Mouse (Mus musculus) midbrain, embryonic 16.5 days (tissue): ENCODE measurements around the gene Abhd11. TPM values are rescaled to one million over a fixed set of nuclear protein-coding genes. Genes with fewer than 3 reads are reported as not detected.

ENCODE experiments used
- ATAC-seq: fragments of 200-750 bp; cut with Nextera tagmentation; 2 replicates; pipeline ENCODE4 v1.8.0; 2017; ENCODE audit warnings: moderate TSS enrichment
- H3K27ac ChIP-seq: fragments of 300-500 bp; sonication (generic); 2 replicates; pipeline ENCODE4 v1.5.1; 2014; ENCODE audit warnings: mild to moderate bottlenecking, low read length, mixed read lengths
- H3K27me3 ChIP-seq: fragments of 300-500 bp; sonication (generic); 2 replicates; pipeline ENCODE4 v1.6.1; 2014; ENCODE audit warnings: low read depth, low read length, mixed read lengths; ENCODE audit not compliant: control insufficient read depth, insufficient read depth
- H3K36me3 ChIP-seq: fragments of 300-500 bp; sonication (generic); 2 replicates; pipeline ENCODE4 v1.6.1; 2014; ENCODE audit warnings: mild to moderate bottlenecking, low read length, moderate library complexity, mixed read lengths; ENCODE audit not compliant: control insufficient read depth, insufficient read depth
- H3K4me1 ChIP-seq: fragments of 300-500 bp; sonication (generic); 2 replicates; pipeline ENCODE4 v1.6.1; 2014; ENCODE audit warnings: mild to moderate bottlenecking, low read length, mixed read lengths; ENCODE audit not compliant: control insufficient read depth, insufficient read depth
- H3K4me2 ChIP-seq: fragments of 300-500 bp; sonication (generic); 2 replicates; pipeline ENCODE4 v1.6.1; 2014; ENCODE audit warnings: mild to moderate bottlenecking, low read length, mixed read lengths
- H3K4me3 ChIP-seq: fragments of 300-500 bp; sonication (generic); 2 replicates; pipeline ENCODE4 v1.5.1; 2014; ENCODE audit warnings: low read depth, mild to moderate bottlenecking, low read length, moderate library complexity, mixed read lengths
- H3K9ac ChIP-seq: fragments of 300-500 bp; sonication (generic); 2 replicates; pipeline ENCODE4 v1.6.1; 2014; ENCODE audit warnings: low read depth, low read length, mixed read lengths
- H3K9me3 ChIP-seq: fragments of 300-500 bp; sonication (generic); replicated peaks from 2 replicates; pipeline ENCODE4 v1.6.1; 2014; ENCODE audit warnings: mild to moderate bottlenecking, low read length, mixed read lengths; ENCODE audit not compliant: control insufficient read depth, poor library complexity, severe bottlenecking
- WGBS: fragments of 180-500 bp; shearing (Covaris S2); extraction: QIAGEN DNeasy Blood & Tissue Kit; methylation state at CpG from one replicate; pipeline ENCODE4 v1.1.7; 2014; 5-methylcytosine and 5-hydroxymethylcytosine counted together
- polyA plus RNA-seq: library from polyadenylated mRNA; unstranded; fragments of >200 nt; fragmentation: Nextera tagmentation; extraction: Ambion mirVana; gene quantifications from 2 replicates; pipeline ENCODE4 v1.2.1, GENCODE M21; 2015

Gene Abhd11
- polyA plus RNA-seq, 1 experiment from 2014 or later = 81.5 TPM

- WGBS = 100% methylated on average over 1 of the region's 1 CpGs
- Histone ChIP-seq H3K27me3 (peaks cover 36% of the 10 kb centered on the region), H3K4me1 (peaks cover 4% of the 10 kb centered on the region; the same call in 1 of the 2 replicates), H3K4me3 (no peak overlapping the region), H3K9ac (no peak overlapping the region), H3K36me3 (no peaks in the 10 kb centered on the region), H3K4me2 (no peak overlapping the region), H3K27ac (no peak overlapping the region), H3K9me3 (no peaks in the 10 kb centered on the region)
- no peak for ATAC-seq
Observed at GRCm38 (mm10) chr5:134983111-134983510, 25.8 kb upstream of the Abhd11 start.

- peaks cover 4% of the 10 kb centered on the region; the same call in 1 of the 2 replicates for H3K4me1 ChIP-seq
- H3K36me3 ChIP-seq = no peaks in the 10 kb centered on the region
- no peak overlapping the region for H3K27ac ChIP-seq
- H3K9me3 ChIP-seq = no peaks in the 10 kb centered on the region
- 9% methylated on average over 3 of the region's 3 CpGs for WGBS
- ATAC-seq = no peak
- peaks cover 39% of the 10 kb centered on the region for H3K27me3 ChIP-seq
- no peak overlapping the region for H3K4me2 ChIP-seq
- H3K4me3 ChIP-seq = no peak overlapping the region
- H3K9ac ChIP-seq = no peak overlapping the region
Observed at GRCm38 (mm10) chr5:134983771-134984170, 25.2 kb upstream of the Abhd11 start.

- ATAC-seq = peak; percentile 32; the same call in 1 of the 2 replicates
- no peak within 1 kb of the TSS for H3K27ac ChIP-seq
- H3K4me1 ChIP-seq = peaks cover 4% of the 10 kb centered on the region; the same call in 1 of the 2 replicates
- peak within 1 kb of the TSS; percentile 41 for H3K4me2 ChIP-seq
- H3K9ac ChIP-seq = peak within 1 kb of the TSS; percentile 34; the same call in 1 of the 2 replicates
- peaks cover 43% of the 10 kb centered on the region for H3K27me3 ChIP-seq
- H3K36me3 ChIP-seq = no peaks in the 10 kb centered on the region
- no peaks in the 10 kb centered on the region for H3K9me3 ChIP-seq
- WGBS = 1% methylated on average over 24 of the region's 25 CpGs
- H3K4me3 ChIP-seq = peak within 1 kb of the TSS; percentile 27
Observed at GRCm38 (mm10) chr5:134985633-134986297, 23.2 kb upstream of the Abhd11 start, which contains the start of gene Cldn3. TSS of gene Cldn3 (plus strand) at chr5:134986214.

- Histone ChIP-seq H3K27ac (no peak overlapping the region), H3K9ac (peak overlapping the region; percentile 34; the same call in 1 of the 2 replicates), H3K4me3 (peak overlapping the region; percentile 27), H3K36me3 (no peaks in the 10 kb centered on the region), H3K4me1 (peaks cover 4% of the 10 kb centered on the region; the same call in 1 of the 2 replicates), H3K9me3 (no peaks in the 10 kb centered on the region), H3K4me2 (peak overlapping the region; percentile 41), H3K27me3 (peaks cover 43% of the 10 kb centered on the region)
- 4% methylated on average over 79 of the region's 79 CpGs for WGBS
- no peak; the same call in 1 of the 2 replicates for ATAC-seq
Observed at GRCm38 (mm10) chr5:134986298-134987268, 22.4 kb upstream of the Abhd11 start.

- no peak for ATAC-seq
- Histone ChIP-seq H3K27ac (no peak overlapping the region), H3K4me3 (no peak overlapping the region), H3K4me1 (peaks cover 4% of the 10 kb centered on the region; the same call in 1 of the 2 replicates), H3K4me2 (no peak overlapping the region), H3K36me3 (no peaks in the 10 kb centered on the region), H3K27me3 (peaks cover 43% of the 10 kb centered on the region), H3K9ac (no peak overlapping the region), H3K9me3 (no peaks in the 10 kb centered on the region)
- WGBS = 76% methylated on average over 11 of the region's 11 CpGs
Observed at GRCm38 (mm10) chr5:134989166-134989565, 19.8 kb upstream of the Abhd11 start.

- H3K4me3 ChIP-seq = no peak overlapping the region
- H3K4me1 ChIP-seq = peaks cover 4% of the 10 kb centered on the region; the same call in 1 of the 2 replicates
- 75% methylated on average over 6 of the region's 6 CpGs for WGBS
- H3K27ac ChIP-seq = no peak overlapping the region
- no peak for ATAC-seq
- H3K4me2 ChIP-seq = no peak overlapping the region
- no peaks in the 10 kb centered on the region for H3K36me3 ChIP-seq
- H3K9me3 ChIP-seq = no peaks in the 10 kb centered on the region
- H3K27me3 ChIP-seq = peaks cover 41% of the 10 kb centered on the region
- H3K9ac ChIP-seq = no peak overlapping the region
Observed at GRCm38 (mm10) chr5:134989741-134990140, 19.2 kb upstream of the Abhd11 start.

- no peak overlapping the region for H3K9ac ChIP-seq
- H3K4me2 ChIP-seq = no peak overlapping the region
- H3K27ac ChIP-seq = no peak overlapping the region
- H3K4me1 ChIP-seq = no peaks in the 10 kb centered on the region
- WGBS = 89% methylated on average over 5 of the region's 5 CpGs
- H3K36me3 ChIP-seq = no peaks in the 10 kb centered on the region
- H3K4me3 ChIP-seq = no peak overlapping the region
- no peak for ATAC-seq
- peaks cover 13% of the 10 kb centered on the region for H3K27me3 ChIP-seq
- H3K9me3 ChIP-seq = no peaks in the 10 kb centered on the region
Observed at GRCm38 (mm10) chr5:134992566-134992965, 16.4 kb upstream of the Abhd11 start.

- Histone ChIP-seq H3K4me1 (peaks cover 10% of the 10 kb centered on the region), H3K4me3 (no peak overlapping the region), H3K27ac (no peak overlapping the region), H3K27me3 (no peaks in the 10 kb centered on the region), H3K4me2 (no peak overlapping the region), H3K9ac (no peak overlapping the region), H3K9me3 (no peaks in the 10 kb centered on the region), H3K36me3 (no peaks in the 10 kb centered on the region)
- no peak for ATAC-seq
- 76% methylated on average over 6 of the region's 6 CpGs for WGBS
Observed at GRCm38 (mm10) chr5:134998359-134998758, 10.6 kb upstream of the Abhd11 start.
